23 mouse cellular contexts compared by ENCODE assay signal in genomic region chr15:37127681-37128080, GRCm38 (mm10).
"Had no signal": no experiment of that assay in that cellular context is flagged by ENCODE, and none has a peak within 500 bp of the region (broad histone marks: within the 10 kb centered on the region; RNA-seq: fewer than 3 reads in every experiment).

No protein-coding gene starts in this region.

- H3K4me1 ChIP-seq: heart, embryonic 10.5 days; heart, embryonic 12.5 days; hindbrain, embryonic 12.5 days; limb, embryonic 12.5 days; liver, embryonic 12.5 days had no signal

- H3K4me3 ChIP-seq: heart, embryonic 10.5 days; heart, embryonic 12.5 days; hindbrain, embryonic 12.5 days; intestine, embryonic 15.5 days; layer of hippocampus, adult 2 months; left cerebral cortex, adult 2 months; limb, embryonic 12.5 days; limb, embryonic 15.5 days; liver, embryonic 12.5 days had no signal

- H3K9ac ChIP-seq: heart, embryonic 12.5 days; hindbrain, embryonic 12.5 days; hindbrain, embryonic 14.5 days; intestine, embryonic 15.5 days; limb, embryonic 12.5 days; limb, embryonic 15.5 days; liver, embryonic 12.5 days had no signal

- H3K27me3 ChIP-seq: heart, embryonic 12.5 days; hindbrain, embryonic 12.5 days; intestine, embryonic 15.5 days; limb, embryonic 12.5 days; limb, embryonic 15.5 days; liver, embryonic 12.5 days had no signal

- H3K4me2 ChIP-seq: heart, embryonic 12.5 days; hindbrain, embryonic 12.5 days; hindbrain, embryonic 14.5 days; intestine, embryonic 15.5 days; limb, embryonic 12.5 days; limb, embryonic 15.5 days; liver, embryonic 12.5 days had no signal

- H3K27ac ChIP-seq: heart, embryonic 10.5 days; hindbrain, embryonic 12.5 days; hindbrain, embryonic 14.5 days; intestine, embryonic 15.5 days; layer of hippocampus, adult 2 months; left cerebral cortex, adult 2 months; limb, embryonic 12.5 days; limb, embryonic 15.5 days; liver, embryonic 12.5 days had no signal

- H3K36me3 ChIP-seq: heart, embryonic 10.5 days; heart, embryonic 12.5 days; hindbrain, embryonic 12.5 days; intestine, embryonic 15.5 days; limb, embryonic 12.5 days; limb, embryonic 15.5 days; liver, embryonic 12.5 days had no signal

- ATAC-seq: hindbrain, embryonic 16.5 days; inflammation-experienced regulatory T-cells, adult 6 months; intestine, embryonic 15.5 days; intestine, postnatal 0 days; liver, embryonic 12.5 days had no signal

- H3K9me3 ChIP-seq: hindbrain, embryonic 12.5 days; intestine, embryonic 15.5 days; limb, embryonic 12.5 days; limb, embryonic 15.5 days; liver, embryonic 12.5 days had no signal

- DNase-seq: gastrocnemius, postnatal 14 days; gastrocnemius, postnatal 36 days; heart, adult 18-20 months; heart, postnatal 10 days; heart, postnatal 36 days; kidney, adult 18-20 months; kidney, adult 8-10 months; kidney, postnatal 10 days; kidney, postnatal 25 days; kidney, postnatal 4 days had no signal
